Mouse (Mus musculus) MN1 (cell line): ENCODE results near the gene Uqcrq.
"Not testable (repeated sequence)": the region's sequence is repeated elsewhere in the genome, so short reads cannot be mapped to it uniquely, and the experiment has no call there.

Experiments
- DNase-seq: peaks from one replicate; pipeline ENCODE4 v3.0.0-alpha.2; 2016; ENCODE audit warnings: low spot score

Uqcrq gene

DNA sequence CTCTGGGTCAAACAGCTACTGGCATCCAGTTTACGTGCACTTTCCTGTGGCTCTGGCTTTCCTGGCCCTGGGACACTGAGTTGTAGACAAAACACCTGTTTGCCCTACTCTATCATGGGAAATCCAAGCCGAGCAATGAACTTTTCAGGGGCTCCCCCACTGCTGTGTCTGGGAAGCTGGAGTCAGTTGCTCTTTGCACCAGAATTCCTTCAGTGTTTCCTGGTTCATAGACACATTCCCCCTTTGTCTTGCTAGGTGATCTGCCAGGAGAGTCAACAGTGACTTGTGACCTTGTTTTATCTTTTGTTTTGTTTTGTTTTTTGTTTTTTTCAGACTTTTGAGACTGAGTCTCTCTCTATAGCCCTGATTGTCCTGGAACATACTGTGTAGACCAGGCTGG lies 20.7 kb upstream of the Uqcrq start:
- DNase-seq = no peak

DNA sequence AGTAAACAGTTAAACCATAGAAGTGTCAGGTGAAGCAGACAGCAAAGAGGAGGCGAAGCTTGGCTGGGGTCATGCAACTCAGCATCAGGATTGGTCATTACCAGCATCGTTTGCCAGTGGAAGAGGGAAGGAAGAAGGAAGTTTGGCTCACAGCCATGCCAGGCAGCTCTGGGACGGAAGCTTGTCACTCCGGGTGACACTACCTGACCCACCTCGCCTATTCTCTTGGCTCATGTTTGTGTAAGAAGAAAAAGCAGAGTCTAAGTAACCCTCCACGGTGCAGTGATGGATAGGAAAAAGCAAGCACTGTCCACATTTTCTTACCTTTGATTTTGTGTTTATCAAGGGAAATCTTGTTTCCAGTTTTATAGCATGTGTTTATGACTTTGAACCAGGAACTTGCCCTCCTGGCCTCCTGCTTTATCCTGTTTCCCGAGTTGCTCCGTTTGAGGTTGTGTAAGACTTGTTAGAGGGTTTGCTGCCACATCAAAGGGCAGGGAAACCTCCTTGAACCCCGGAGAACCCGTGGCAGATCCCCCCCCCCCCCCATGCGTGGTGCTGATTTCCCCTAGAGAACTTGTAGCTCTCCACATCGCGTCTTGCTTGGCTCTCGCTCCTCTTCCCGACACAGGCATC lies 19.6 kb upstream of the Uqcrq start:
- DNase-seq = no peak

DNA sequence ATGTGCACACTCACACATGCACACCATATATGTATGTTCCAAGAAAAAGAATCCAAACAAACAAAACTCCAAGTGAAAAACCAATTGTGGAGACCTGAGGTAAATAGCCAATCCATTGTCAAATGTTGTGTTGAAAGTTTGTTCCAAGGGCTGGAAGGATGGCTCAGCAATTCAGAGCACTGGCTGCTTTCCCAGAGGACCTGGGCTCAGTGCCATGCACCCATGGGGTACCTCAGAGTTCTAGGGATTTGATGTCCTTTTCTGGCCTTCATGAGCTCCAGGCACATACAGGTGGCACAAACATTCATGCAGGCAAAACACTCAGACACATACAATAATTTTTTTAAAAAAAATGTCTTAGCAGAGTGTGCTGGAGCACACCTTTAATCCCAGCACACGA lies 17.9 kb upstream of the Uqcrq start:
- DNase-seq = no peak

DNA sequence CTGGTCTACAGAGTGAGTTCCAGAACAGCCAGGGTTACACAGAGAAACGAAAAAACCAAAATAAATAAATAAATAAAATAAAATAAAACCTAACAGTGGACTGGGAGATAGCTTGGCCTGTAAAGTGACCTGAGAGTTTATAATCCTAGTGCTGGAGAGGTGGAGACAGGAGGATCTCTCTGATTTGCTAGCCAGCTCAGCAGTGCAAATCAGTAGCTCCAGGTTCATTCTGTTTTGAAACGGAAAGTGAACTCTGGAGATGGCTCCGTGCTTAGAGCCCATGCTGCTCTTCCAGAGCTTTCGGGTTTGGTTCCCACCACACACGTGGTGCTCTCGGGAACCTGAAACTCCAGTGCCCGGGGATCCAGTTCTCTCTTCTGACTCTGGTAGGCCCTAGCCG lies 17.4 kb upstream of the Uqcrq start:
- no peak for DNase-seq

DNA sequence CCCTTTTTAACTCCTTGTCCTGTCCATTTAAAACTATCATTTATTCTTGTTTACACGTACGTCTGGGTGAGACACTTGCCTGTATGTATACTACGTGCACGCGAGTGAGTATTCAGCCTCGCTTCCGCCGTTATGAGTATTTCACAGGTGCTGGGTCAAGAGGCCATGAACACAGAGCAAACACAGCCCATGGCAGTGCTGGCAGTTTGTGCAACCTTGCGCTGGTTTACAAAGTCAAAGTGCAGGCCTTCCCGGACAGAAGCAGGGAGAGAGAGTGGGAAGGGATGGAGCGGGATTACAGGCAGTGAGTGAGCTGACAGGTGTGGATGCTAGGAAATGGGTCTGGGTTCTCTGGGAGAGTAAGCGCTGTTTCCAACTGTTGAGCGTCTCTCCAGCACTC lies 15.6 kb upstream of the Uqcrq start:
- DNase-seq = no peak

DNA sequence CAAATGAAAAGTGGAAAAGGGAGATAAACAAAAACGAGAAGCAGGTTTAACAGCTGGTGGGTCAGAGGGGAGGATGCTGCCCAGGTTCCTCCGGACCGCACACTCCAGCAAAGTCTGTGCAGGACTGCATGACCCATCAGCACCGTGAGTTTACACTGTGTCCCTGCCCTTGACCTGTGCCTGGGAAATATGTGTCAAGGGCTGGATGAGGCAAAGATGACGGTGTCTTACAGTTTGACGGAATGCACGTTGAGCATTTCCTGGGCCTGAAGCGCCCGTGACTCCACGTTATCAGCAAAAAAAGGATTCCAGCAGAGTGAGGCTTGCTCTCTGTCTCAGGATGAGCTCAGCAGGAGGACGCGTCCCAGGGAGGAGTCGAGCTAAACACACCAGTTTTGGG lies 14.9 kb upstream of the Uqcrq start:
- DNase-seq = no peak

DNA sequence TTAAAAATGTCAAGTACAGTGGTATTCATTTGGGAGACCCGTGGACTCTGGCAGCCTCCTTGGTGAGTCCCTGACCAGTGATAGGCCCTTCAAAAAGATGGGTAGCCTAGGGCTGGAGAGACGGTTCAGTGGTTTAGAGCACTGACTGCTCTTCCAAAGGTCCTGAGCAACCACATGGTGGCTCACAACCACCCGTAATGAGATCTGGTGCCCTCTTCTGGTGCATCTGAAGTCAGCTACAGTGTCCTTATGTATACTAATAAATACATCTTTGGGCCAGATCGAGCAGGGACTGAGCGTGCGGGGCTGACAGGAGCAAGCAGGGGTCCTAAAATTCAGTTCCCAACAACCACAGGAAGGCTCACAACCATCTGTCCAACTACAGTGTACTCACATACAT lies 13.2 kb upstream of the Uqcrq start:
- no peak for DNase-seq

DNA sequence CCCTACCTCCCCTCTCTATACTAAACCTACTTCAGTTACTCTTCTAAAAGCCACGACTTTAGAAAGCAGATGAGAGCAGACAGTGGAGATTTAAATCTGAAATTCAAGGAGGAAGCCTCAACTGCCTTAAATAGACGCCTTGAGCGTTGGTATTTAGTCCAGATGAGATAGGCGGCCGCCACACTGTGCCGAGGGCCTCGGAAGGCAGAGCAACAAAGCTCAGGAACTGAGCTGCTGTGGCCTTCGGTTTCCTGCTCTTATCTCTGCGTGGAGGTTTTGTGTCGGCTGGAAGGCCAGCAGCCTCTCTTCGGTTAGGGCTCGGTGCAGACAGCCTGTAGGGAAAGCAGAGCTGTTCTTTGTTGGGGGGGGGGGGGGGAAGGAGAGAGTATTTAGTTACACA lies 11.3 kb upstream of the Uqcrq start:
- no peak for DNase-seq

DNA sequence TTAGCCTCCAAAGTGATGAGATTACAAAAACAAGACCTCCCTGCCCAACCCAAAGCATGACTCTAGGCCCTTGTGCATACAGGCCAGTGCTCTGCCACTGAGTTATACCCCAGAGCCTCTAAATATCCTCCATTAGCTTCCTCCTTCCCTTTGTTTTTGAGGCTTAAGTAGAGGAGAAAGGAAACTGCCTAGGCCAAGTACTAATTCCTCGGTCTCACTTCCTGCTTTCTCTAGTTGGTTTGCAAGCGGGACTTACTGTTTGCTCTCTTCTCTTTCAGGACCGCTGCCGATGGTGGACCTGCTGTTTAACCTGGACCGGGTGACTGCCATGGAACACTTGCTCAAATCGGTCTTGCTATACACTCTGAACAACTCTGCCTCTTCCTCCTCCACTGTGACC lies 5.7 kb upstream of the Uqcrq start:
- no peak for DNase-seq

DNA sequence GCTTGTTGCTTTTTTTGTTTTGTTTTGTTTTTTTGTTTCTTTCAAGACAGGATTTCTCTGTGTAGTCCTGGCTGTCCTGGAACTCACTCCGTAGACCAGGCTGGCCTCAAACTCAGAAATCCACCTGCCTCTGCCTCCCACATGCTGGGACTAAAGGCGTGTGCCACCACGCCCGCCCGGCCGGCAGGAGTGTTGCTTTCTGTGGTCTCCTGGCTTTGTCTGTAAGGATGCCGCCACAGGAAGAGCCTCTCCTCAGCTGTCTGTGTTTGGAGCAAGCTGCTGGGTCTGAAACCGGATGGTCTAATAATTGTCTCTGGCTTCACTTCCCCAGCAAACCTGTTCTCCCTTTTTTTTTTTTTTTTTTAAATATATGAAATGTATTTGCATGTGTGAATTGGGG lies 4.9 kb upstream of the Uqcrq start:
- DNase-seq = no peak

DNA sequence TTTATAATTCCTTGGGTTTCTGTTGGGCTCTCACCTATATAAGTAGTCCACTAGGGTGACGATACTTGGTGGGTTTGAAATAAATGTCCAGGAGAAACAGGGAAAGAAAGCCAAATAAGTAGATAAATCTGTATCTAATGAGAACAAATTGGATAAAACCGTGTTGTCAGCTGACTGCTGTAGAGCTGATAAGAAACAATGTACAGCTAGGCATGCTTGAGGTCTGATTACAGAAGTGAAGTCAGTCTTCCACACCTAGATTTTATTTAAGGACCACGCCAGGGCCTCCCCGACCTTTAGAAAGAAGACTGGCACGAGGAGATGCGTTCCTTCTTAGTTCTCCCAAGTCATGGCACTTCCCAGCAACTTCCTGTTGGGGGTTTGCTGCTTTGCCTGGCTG lies 2.4 kb upstream of the Uqcrq start:
- no peak for DNase-seq

DNA sequence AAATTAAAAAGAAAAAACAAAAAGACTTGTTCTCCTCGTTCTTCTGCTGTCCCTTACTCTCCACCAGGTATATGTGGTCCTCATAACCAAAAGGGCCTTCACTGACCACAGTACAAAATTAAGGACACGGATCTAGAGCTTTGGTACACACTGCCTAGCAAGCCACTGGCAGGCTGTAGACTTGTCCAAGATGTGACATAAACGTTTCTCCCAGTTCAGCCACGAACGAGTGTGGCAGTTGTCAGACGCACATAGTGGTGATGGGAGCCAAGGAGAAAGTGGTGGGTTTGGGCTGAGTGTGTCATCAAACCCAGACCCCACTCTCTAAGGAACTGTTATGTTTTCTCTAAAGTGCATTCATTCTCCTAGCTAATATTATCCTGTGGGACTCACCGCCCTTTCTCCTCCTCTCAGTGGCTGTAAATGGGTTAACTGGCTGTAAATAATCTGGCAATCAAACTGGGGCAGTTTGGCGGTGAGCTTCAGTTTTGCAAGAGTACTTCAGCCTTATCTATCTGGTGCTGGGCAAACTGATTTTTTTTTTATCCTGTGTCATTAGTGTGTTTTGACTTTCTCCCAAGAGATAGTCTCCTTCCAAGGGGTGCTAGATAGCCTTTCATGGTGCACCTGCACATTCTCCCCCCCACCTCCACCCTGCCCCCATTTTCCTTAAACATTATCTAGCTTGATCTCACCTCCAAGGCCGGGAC lies 871 bp upstream of the Uqcrq start:
- DNase-seq = peak; percentile 64

DNA sequence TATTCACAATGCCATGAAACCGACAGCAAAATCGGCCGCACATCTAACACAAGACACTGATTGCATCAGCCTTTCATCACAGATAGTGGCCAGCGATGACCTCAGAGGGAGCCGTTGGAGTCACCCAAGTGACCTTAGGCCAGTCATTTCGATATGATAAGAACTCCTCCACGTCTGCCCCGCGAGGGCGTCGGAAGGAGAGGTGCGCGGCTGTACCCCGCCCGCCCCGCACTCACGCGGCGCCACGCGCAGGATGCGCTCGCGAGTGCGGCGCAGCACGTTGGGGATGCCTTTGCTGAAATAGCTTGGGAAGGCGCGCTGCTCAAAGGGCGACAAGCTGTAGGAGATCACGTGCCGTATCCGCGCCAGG lies 346 bp downstream of the Uqcrq start:
- DNase-seq = peak; percentile 90

DNA sequence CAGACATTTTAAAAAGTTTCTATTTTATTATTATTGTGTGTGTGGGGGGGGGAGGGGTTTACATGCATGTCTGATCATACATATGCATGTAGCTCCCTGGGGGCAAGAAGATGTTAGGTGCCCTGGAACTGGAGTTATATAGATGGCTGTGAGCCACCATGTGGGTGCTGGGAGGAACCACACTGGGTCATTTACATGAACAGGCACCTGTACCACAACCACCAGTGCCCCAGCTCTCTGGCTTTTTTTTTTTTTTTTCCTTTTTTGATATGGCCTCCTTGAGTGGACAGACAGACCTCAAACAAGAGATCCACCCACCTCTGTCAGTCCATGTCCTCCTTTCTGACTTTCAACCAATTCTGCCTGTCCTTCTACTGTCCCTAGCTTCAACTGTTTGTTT lies 1.4 kb downstream of the Uqcrq start:
- DNase-seq = peak; percentile 34

DNA sequence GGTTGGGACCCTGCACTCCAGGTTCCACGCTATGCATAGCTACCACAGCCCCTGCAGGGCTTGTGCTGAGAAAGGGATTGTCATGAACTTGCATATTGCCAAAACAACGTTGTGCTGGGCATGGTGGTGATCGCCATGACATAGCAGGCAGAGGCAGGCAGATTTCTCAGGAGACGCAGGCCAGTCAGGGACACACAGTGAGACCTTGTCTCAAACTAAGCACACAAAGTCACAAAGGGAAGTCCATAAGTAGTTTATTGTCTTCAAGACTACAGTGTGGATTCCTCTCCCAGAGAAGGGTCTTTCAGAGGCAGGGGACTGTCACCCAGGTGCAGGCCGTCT lies 1.9 kb downstream of the Uqcrq start:
- no peak for DNase-seq

DNA sequence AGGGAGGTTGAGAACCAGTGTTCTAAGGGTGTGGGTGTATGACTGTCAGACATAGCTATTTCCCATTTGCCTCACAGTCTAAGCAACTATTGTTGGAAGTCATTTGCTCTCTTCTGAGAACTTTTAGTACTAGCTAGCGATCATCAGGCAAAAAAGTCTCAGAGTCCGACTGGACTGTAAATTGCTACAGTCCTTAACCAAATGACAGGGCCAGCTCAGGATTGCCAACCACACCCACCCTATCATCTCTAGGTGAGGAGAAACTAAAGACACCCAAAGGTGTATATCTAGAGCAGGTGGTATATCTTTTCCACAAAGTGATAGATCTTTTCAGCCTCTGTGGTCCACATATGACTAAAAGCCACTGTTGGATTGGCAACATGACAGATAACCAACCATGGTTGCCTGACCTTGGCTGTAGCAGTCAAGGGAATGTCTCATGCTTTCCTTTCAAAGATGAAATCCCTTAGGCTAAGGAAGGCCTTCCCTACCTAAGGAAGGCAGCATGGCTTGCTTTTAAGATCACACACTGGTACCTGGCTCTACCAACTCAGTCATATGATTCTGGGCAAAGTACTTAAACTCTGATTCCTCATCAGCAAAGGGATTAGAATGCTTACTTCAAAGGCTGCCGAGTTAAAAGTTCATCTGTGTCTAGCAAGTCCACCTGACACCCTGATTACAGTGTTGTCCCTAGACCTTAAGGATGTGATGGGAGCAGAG lies 2.5 kb downstream of the Uqcrq start:
- no peak for DNase-seq

DNA sequence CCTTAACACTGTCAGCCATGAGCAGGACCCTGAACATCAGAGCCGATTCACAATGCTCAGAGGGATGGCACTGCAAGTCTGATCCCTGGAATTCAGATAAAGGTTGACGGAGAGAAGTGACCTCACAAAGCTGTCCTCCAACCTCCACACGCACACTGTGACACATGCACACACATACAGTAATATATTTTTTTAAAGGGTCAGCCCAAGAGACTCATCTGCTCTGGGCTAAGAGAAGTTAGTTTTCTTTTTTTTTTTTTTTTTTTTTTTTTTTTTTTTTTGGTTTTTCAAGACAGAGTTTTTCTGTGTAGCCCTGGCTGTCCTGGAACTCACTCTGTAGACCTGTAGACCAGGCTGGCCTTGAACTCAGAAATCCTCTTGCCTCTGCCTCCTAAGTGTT lies 3.7 kb downstream of the Uqcrq start:
- DNase-seq = not testable (repeated sequence)

DNA sequence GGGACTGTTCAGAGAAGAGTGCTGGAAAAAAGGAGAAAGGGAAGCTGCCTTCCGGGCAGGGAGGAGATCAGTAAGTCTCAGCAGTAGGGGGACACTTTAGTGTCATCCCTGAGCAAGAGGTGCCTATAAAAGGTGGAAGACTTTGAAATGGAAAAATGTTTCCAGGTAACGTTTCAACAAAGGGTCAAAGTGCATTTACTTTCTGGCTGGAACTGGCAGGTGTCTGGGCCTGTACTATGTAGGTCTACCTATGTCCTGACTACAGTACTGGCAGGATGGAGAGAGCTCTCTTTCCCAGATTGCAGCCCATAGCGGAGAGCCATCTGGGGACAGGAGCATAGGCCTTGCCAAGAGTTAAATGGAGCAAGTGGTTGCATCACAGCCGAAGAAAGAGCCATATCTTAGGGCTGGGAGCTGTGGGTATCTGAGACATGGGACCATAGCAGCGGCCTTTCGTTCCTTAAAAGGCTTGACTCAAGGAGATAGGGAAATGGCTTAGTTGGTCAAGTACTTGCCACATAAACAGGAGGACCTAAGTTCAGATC lies 4.8 kb downstream of the Uqcrq start:
- no peak for DNase-seq

DNA sequence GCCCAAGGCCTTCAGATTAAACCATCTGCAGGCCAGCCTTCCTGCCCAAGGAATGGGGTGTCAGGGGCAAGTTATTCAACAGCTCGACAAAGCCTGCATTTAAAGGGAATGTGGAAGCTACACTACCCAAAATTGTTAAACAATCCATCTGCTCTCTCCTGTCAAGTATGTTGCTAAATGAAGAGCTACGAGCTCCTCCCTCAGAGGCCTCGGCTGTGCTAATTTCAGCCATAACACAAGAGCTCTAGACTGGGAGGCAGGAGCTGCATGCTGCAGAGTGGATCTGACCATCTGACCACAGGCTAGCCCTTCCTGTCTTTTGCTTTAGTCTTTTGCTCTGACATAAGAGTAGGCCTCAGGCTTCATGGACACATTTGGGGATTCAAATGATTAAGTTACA lies 5.4 kb downstream of the Uqcrq start:
- no peak for DNase-seq

DNA sequence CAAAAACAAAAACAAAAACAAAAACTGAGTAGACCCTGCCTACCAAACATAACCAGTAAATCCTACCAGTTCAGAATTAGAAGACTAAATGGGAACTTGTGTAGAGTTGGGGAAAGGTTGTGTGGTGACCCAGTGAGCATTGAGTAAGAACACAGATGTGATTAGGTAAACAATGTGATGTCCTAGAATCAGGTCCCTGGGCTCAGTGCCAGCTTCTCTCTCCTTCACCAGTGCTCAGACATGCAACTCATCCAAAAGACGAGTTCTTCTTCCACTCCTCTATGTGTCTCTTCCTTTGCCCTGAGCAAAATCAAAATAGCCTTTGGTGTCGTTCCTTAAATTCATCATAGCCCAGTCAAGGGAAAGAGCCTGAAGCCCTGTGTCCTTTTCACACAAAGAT lies 5.8 kb downstream of the Uqcrq start:
- DNase-seq = peak; percentile 40

DNA sequence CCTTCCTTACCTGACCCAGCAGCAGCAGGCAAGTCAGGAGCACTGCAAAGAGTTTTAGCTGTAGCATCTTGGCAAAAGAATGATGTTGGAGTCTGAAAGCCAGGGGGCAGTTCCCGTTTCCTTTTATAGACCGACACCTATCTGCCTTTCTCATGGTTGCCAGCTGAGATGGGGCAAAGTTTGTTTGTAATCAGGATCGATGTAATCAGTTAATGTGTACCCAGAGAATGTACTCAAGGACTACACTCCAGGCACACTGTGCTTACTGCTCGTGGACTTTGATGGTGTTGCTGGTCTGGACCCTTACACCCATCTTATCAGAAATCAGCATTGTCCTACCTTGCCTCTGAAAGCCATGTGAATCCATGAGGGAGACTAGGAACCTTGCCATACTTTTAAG lies 7.6 kb downstream of the Uqcrq start, which contains the start of gene Leap2:
TSS of gene Leap2 (minus strand) at position 135 of the 400 bp plus-strand sequence.
- DNase-seq = no peak

DNA sequence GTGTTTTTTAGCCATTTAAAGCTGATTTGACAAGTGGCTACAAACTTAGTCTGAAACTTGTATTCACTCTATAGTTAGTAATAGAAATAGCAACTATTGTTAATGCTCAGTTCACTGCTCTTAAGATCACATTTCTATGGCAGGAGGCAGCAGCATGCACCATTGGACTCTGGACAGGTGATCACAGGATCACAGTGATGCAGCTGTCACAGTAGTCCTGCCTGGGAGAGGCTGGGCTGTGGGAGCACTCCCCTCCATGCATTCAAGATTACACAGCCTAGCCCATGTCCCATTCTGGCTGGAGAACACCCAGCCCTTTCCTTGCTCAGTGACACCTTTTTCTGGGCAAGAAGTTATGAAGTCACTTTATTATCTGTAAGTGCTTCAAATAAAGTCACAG lies 12.6 kb downstream of the Uqcrq start:
- DNase-seq = no peak

DNA sequence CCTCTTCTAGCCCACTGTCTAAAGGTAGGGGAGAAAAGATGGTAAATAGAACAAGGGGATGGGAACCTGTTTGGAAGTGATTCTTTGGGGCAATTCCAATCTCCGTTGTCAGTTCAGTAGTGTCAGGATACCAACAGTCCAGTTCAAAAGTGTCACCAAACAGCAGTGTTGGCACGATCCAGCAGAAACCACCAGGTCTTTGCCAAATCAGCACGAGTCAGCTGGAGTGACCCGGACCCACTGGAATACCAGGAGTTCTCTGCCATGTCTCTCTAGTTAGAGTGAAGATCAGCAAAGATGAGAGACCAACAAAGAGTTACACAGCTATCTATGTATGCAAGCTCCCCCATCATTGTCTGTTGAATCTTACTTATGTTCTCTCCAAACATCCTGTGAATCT lies 16.8 kb downstream of the Uqcrq start:
- DNase-seq = no peak
